Mouse (Mus musculus) intestine, embryonic 14.5 days (tissue): ENCODE data around the gene Clmn. TPM values are rescaled to one million over a fixed set of nuclear protein-coding genes. Genes with fewer than 3 reads are reported as not detected.

Experiments
- ATAC-seq: fragments of 200-750 bp; cut with Nextera tagmentation; replicated peaks from 2 replicates; pipeline ENCODE4 v1.8.0; 2017; ENCODE audit warnings: low read depth, moderate number of reproducible peaks, moderate TSS enrichment, moderate library complexity; ENCODE audit not compliant: low FRiP score, low TSS enrichment
- DNase-seq: peaks from one replicate; pipeline ENCODE4 v3.0.0-alpha.2; 2018; ENCODE audit warnings: low spot score
- H3K27ac ChIP-seq: fragments of 300-500 bp; sonication (generic); 2 replicates; pipeline ENCODE4 v1.5.1; 2014; ENCODE audit warnings: low read depth, mild to moderate bottlenecking, control low read depth
- H3K27me3 ChIP-seq: fragments of 300-500 bp; sonication (generic); replicated peaks from 2 replicates; pipeline ENCODE4 v1.6.1; 2014; ENCODE audit warnings: low read length, control low read depth; ENCODE audit not compliant: control insufficient read depth, insufficient read depth
- H3K36me3 ChIP-seq: fragments of 300-500 bp; sonication (generic); 2 replicates; pipeline ENCODE4 v1.6.1; 2014; ENCODE audit warnings: low read length, control low read depth; ENCODE audit not compliant: control insufficient read depth, insufficient read depth
- H3K4me1 ChIP-seq: fragments of 300-500 bp; sonication (generic); replicated peaks from 2 replicates; pipeline ENCODE4 v1.6.1; 2014; ENCODE audit warnings: low read length, control low read depth, mixed read lengths; ENCODE audit not compliant: control insufficient read depth, insufficient read depth
- H3K4me2 ChIP-seq: fragments of 300-500 bp; sonication (generic); 2 replicates; pipeline ENCODE4 v1.6.1; 2014; ENCODE audit warnings: low read length
- H3K4me3 ChIP-seq: fragments of 300-500 bp; sonication (generic); 2 replicates; pipeline ENCODE4 v1.5.1; 2014; ENCODE audit warnings: low read depth, low read length, control low read depth, mixed read lengths
- H3K9ac ChIP-seq: fragments of 300-500 bp; sonication (generic); 2 replicates; pipeline ENCODE4 v1.6.1; 2014; ENCODE audit warnings: mild to moderate bottlenecking, low read length
- H3K9me3 ChIP-seq: fragments of 300-500 bp; sonication (generic); 2 replicates; pipeline ENCODE4 v1.6.1; 2016; ENCODE audit warnings: low read length, control low read depth; ENCODE audit not compliant: control insufficient read depth
- WGBS: fragments of 180-500 bp; shearing (Covaris S2); extraction: QIAGEN DNeasy Blood & Tissue Kit; methylation state at CpG from one replicate; pipeline ENCODE4 v1.1.7; 2014; 5-methylcytosine and 5-hydroxymethylcytosine counted together
- polyA plus RNA-seq: library from polyadenylated mRNA; unstranded; fragments of >200 nt; fragmentation: Nextera tagmentation; extraction: Ambion mirVana; gene quantifications from 2 replicates; pipeline ENCODE4 v1.2.1, GENCODE M21; 2014

Clmn gene
- polyA plus RNA-seq, 1 experiment from 2014 or later, result 3.4 TPM

- Histone ChIP-seq H3K27ac (no peak overlapping the region), H3K4me3 (no peak overlapping the region), H3K4me2 (no peak overlapping the region), H3K9ac (no peak overlapping the region), H3K36me3 (no peaks in the 10 kb centered on the region), H3K27me3 (no peaks in the 10 kb centered on the region), H3K9me3 (no peaks in the 10 kb centered on the region), H3K4me1 (peaks cover 11% of the 10 kb centered on the region)
- WGBS, result 95% methylated on average over 3 of the region's 3 CpGs
- no peak for DNase-seq
- no peak for ATAC-seq
Observed at GRCm38 (mm10) chr12:104841256-104841655, 23.6 kb downstream of the Clmn start.

GRCm38 (mm10) chr12:104838987-104839386 lies 25.9 kb downstream of the Clmn start:
- ATAC-seq (no peak), DNase-seq (no peak)
- WGBS, result 64% methylated on average over 4 of the region's 4 CpGs

GRCm38 (mm10) chr12:104838462-104838861 lies 26.4 kb downstream of the Clmn start:
- Histone ChIP-seq H3K36me3 (no peaks in the 10 kb centered on the region), H3K27ac (no peak overlapping the region), H3K9ac (no peak overlapping the region), H3K9me3 (no peaks in the 10 kb centered on the region), H3K4me2 (no peak overlapping the region), H3K4me1 (peaks cover 6% of the 10 kb centered on the region), H3K4me3 (no peak overlapping the region), H3K27me3 (no peaks in the 10 kb centered on the region)
- ATAC-seq (no peak), DNase-seq (no peak)

More at GRCm38 (mm10) chr12:104838987-104839386, 25.9 kb downstream of the Clmn start:
- Histone ChIP-seq H3K36me3 (no peaks in the 10 kb centered on the region), H3K4me2 (no peak overlapping the region), H3K27me3 (no peaks in the 10 kb centered on the region), H3K9me3 (no peaks in the 10 kb centered on the region), H3K9ac (no peak overlapping the region), H3K4me1 (peaks cover 6% of the 10 kb centered on the region), H3K4me3 (no peak overlapping the region), H3K27ac (no peak overlapping the region)

GRCm38 (mm10) chr12:104837957-104838401 lies 26.9 kb downstream of the Clmn start:
- Histone ChIP-seq H3K27me3 (no peaks in the 10 kb centered on the region), H3K4me3 (no peak overlapping the region), H3K36me3 (no peaks in the 10 kb centered on the region), H3K27ac (no peak overlapping the region), H3K4me2 (no peak overlapping the region), H3K9ac (no peak overlapping the region), H3K4me1 (peaks cover 6% of the 10 kb centered on the region), H3K9me3 (no peaks in the 10 kb centered on the region)
- no peak for DNase-seq
- ATAC-seq, result no peak
- 65% methylated on average over 13 of the region's 13 CpGs for WGBS

GRCm38 (mm10) chr12:104837111-104837837 lies 27.6 kb downstream of the Clmn start:
- H3K9ac ChIP-seq, result no peak overlapping the region
- H3K4me1 ChIP-seq, result peaks cover 6% of the 10 kb centered on the region
- no peaks in the 10 kb centered on the region for H3K27me3 ChIP-seq
- H3K27ac ChIP-seq, result no peak overlapping the region
- ATAC-seq, result no peak
- H3K4me3 ChIP-seq, result no peak overlapping the region
- WGBS, result 74% methylated on average over 2 of the region's 2 CpGs
- no peak for DNase-seq
- no peak overlapping the region for H3K4me2 ChIP-seq
- H3K9me3 ChIP-seq, result no peaks in the 10 kb centered on the region
- no peaks in the 10 kb centered on the region for H3K36me3 ChIP-seq

- Histone ChIP-seq H3K27ac (no peak overlapping the region), H3K4me1 (peaks cover 6% of the 10 kb centered on the region), H3K36me3 (no peaks in the 10 kb centered on the region), H3K27me3 (no peaks in the 10 kb centered on the region), H3K4me3 (no peak overlapping the region), H3K4me2 (no peak overlapping the region), H3K9ac (no peak overlapping the region), H3K9me3 (no peaks in the 10 kb centered on the region)
- no peak for ATAC-seq
- 96% methylated on average over 6 of the region's 6 CpGs for WGBS
- DNase-seq, result no peak
Observed at GRCm38 (mm10) chr12:104836230-104836629, 28.6 kb downstream of the Clmn start.

- ATAC-seq (no peak), DNase-seq (no peak)
- Histone ChIP-seq H3K9ac (no peak overlapping the region), H3K4me3 (no peak overlapping the region), H3K4me2 (no peak overlapping the region), H3K9me3 (no peaks in the 10 kb centered on the region), H3K4me1 (peaks cover 6% of the 10 kb centered on the region), H3K27me3 (no peaks in the 10 kb centered on the region), H3K36me3 (no peaks in the 10 kb centered on the region), H3K27ac (no peak overlapping the region)
- WGBS, result 60% methylated on average over 19 of the region's 19 CpGs
Observed at GRCm38 (mm10) chr12:104835369-104836094, 29.3 kb downstream of the Clmn start.

GRCm38 (mm10) chr12:104834772-104835171 lies 30.1 kb downstream of the Clmn start:
- H3K4me3 ChIP-seq, result no peak overlapping the region
- WGBS, result 74% methylated on average over 4 of the region's 4 CpGs
- no peak overlapping the region for H3K27ac ChIP-seq
- H3K36me3 ChIP-seq, result no peaks in the 10 kb centered on the region
- H3K4me1 ChIP-seq, result peaks cover 10% of the 10 kb centered on the region
- H3K9me3 ChIP-seq, result no peaks in the 10 kb centered on the region
- H3K27me3 ChIP-seq, result no peaks in the 10 kb centered on the region
- no peak overlapping the region for H3K4me2 ChIP-seq
- no peak for DNase-seq
- no peak overlapping the region for H3K9ac ChIP-seq
- ATAC-seq, result no peak
